Mouse (Mus musculus) midbrain, embryonic 14.5 days (tissue): ENCODE results near the gene 4930505A04Rik. TPM values are rescaled to one million over a fixed set of nuclear protein-coding genes. Genes with fewer than 3 reads are reported as not detected.
A peak's percentile ranks its signal among the peaks of the same experiment; 100 is the strongest.
"Not testable (repeated sequence)": the region's sequence is repeated elsewhere in the genome, so short reads cannot be mapped to it uniquely, and the experiment has no call there.

Experiments used
- ATAC-seq: fragments of 200-750 bp; cut with Nextera tagmentation; 2 replicates; pipeline ENCODE4 v1.8.0; 2017; ENCODE audit warnings: moderate number of reproducible peaks, moderate library complexity; ENCODE audit not compliant: low FRiP score, low TSS enrichment
- DNase-seq: peaks from one replicate; pipeline ENCODE4 v3.0.0-alpha.2; 2015
- H3K27ac ChIP-seq: fragments of 300-500 bp; sonication (generic); replicated peaks from 2 replicates; pipeline ENCODE4 v1.5.1; 2014; ENCODE audit warnings: mild to moderate bottlenecking, low read depth, low read length, moderate library complexity
- H3K27me3 ChIP-seq: fragments of 300-500 bp; sonication (generic); 2 replicates; pipeline ENCODE4 v1.6.1; 2014; ENCODE audit warnings: low read length, control low read depth, mixed read lengths; ENCODE audit not compliant: control insufficient read depth, insufficient read depth
- H3K36me3 ChIP-seq: fragments of 300-500 bp; sonication (generic); 2 replicates; pipeline ENCODE4 v1.6.1; 2014; ENCODE audit warnings: low read length, control low read depth; ENCODE audit not compliant: control insufficient read depth, insufficient read depth
- H3K4me1 ChIP-seq: fragments of 300-500 bp; sonication (generic); 2 replicates; pipeline ENCODE4 v1.6.1; 2014; ENCODE audit warnings: mild to moderate bottlenecking, antibody characterized with exemption, low read length, control low read depth; ENCODE audit not compliant: control insufficient read depth, insufficient read depth
- H3K4me2 ChIP-seq: fragments of 300-500 bp; sonication (generic); 2 replicates; pipeline ENCODE4 v1.6.1; 2014; ENCODE audit warnings: mild to moderate bottlenecking, low read length, moderate library complexity
- H3K4me3 ChIP-seq: fragments of 300-500 bp; sonication (generic); replicated peaks from 2 replicates; pipeline ENCODE4 v1.5.1; 2014; ENCODE audit warnings: low read depth, low read length
- H3K9ac ChIP-seq: fragments of 300-500 bp; sonication (generic); replicated peaks from 2 replicates; pipeline ENCODE4 v1.6.1; 2014; ENCODE audit warnings: mild to moderate bottlenecking, low read length, moderate library complexity
- H3K9me3 ChIP-seq: fragments of 300-500 bp; sonication (generic); 2 replicates; pipeline ENCODE4 v1.6.1; 2016; ENCODE audit warnings: low read length, control low read depth, mixed read lengths; ENCODE audit not compliant: control insufficient read depth
- WGBS: fragments of 180-500 bp; shearing (Covaris S2); extraction: QIAGEN DNeasy Blood & Tissue Kit; methylation state at CpG from one replicate; pipeline ENCODE4 v1.1.7; 2014; 5-methylcytosine and 5-hydroxymethylcytosine counted together
- polyA plus RNA-seq: library from polyadenylated mRNA; unstranded; fragments of >200 nt; fragmentation: Nextera tagmentation; extraction: Ambion mirVana; gene quantifications from 2 replicates; pipeline ENCODE4 v1.2.1, GENCODE M21; 2014

The 4930505A04Rik gene
- polyA plus RNA-seq, 1 experiment from 2014 or later: 0.32 TPM

DNA sequence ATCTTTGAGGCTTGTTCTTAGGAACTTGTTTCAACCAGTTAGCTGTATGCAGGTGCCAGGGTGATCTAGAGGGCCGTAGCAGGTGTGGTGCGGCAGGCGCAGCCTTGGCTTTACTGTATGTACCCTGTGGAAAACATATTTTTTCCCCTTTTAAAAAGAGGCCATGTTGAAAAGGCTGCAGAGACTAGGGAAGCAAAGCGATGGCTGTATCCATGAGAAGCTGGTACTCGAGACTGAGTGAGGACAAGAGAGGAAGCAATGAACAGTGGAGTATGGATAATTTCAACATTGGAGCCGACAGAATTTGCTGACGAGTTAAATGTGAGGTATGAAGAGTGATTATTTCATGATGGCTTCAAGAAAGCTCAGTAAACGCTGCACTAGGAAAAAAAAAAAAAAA lies 440 bp downstream of the 4930505A04Rik start:
- Histone ChIP-seq H3K4me1 (peaks cover 11% of the 10 kb centered on the region; the same call in 1 of the 2 replicates), H3K36me3 (no peaks in the 10 kb centered on the region), H3K4me2 (peak overlapping the region; percentile 83), H3K4me3 (peak overlapping the region; percentile 47; the same call in 1 of the 2 replicates), H3K9ac (peak overlapping the region; percentile 65; the same call in 1 of the 2 replicates), H3K9me3 (no peaks in the 10 kb centered on the region), H3K27ac (peak overlapping the region; percentile 80), H3K27me3 (no peaks in the 10 kb centered on the region)
- ATAC-seq: peak; percentile 11; the same call in 1 of the 2 replicates
- DNase-seq: no peak
- 73% methylated on average over 8 of the region's 8 CpGs for WGBS

DNA sequence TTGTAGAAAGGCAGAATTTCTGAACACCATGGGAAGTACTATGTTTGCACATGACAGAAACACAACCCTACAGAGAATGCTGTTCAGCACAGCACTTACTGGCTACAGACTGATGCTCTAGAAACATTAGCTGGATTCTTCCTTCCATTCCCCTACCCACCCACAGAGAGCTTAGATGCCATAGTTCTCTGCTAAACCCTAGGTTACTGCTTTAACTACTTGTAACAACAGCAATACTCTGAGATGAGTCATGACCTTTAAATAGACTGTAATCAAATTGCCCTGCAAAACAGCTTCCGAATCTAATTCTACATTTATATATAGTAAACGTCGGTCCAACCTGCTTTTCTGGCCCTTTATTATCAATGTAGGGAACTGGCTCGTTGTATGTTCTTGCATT lies 17.3 kb downstream of the 4930505A04Rik start:
- Histone ChIP-seq H3K9me3 (no peaks in the 10 kb centered on the region), H3K4me2 (no peak overlapping the region), H3K36me3 (no peaks in the 10 kb centered on the region), H3K27ac (no peak overlapping the region), H3K9ac (no peak overlapping the region), H3K4me1 (no peaks in the 10 kb centered on the region), H3K27me3 (no peaks in the 10 kb centered on the region), H3K4me3 (no peak overlapping the region)
- DNase-seq: no peak
- no peak for ATAC-seq
- 93% methylated on average over 4 of the region's 4 CpGs for WGBS

DNA sequence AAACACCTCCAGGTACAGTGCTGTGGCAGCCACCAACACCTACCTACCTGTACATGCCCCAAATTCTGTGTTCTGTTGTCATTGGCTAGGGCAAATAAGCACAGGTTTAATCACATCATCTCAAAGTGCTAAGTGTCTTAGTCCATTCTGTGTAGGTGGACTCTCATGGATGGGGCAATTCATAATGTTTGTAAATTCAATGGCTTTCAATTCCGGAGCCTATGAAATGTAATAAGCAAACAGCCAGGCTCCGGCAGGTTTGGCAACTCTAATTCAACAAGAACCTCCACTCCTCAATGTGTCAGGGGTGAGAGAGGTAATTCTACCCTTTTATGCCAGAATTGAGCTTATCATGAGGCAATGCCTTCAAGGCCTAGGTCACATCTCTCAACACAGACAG lies 23.5 kb downstream of the 4930505A04Rik start:
- DNase-seq (no peak), ATAC-seq (no peak)
- Histone ChIP-seq H3K9me3 (no peaks in the 10 kb centered on the region), H3K36me3 (no peaks in the 10 kb centered on the region), H3K9ac (no peak overlapping the region), H3K27ac (no peak overlapping the region), H3K4me2 (no peak overlapping the region), H3K27me3 (no peaks in the 10 kb centered on the region), H3K4me1 (no peaks in the 10 kb centered on the region), H3K4me3 (no peak overlapping the region)
- WGBS: 95% methylated on average over 2 of the region's 2 CpGs

DNA sequence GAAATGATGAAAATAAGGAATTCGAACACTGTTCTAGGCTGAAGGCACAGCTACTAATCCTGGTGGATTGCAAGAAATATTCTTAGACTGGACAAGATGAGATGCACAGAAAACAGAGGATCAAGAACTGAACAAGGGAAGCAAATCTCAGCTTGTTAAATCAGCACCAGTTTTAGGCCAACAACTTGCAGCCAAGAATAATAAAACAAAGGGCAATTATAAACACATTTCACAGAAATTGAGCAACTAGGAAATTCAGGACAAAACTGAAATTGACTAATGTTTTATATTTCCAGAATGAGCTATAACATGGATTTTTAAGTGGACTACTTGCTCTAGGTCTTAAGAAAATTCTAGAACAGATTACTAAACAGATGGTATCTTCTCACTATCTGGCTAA lies 24.1 kb downstream of the 4930505A04Rik start:
- 98% methylated on average over 1 of the region's 1 CpGs for WGBS
- ATAC-seq: no peak

DNA sequence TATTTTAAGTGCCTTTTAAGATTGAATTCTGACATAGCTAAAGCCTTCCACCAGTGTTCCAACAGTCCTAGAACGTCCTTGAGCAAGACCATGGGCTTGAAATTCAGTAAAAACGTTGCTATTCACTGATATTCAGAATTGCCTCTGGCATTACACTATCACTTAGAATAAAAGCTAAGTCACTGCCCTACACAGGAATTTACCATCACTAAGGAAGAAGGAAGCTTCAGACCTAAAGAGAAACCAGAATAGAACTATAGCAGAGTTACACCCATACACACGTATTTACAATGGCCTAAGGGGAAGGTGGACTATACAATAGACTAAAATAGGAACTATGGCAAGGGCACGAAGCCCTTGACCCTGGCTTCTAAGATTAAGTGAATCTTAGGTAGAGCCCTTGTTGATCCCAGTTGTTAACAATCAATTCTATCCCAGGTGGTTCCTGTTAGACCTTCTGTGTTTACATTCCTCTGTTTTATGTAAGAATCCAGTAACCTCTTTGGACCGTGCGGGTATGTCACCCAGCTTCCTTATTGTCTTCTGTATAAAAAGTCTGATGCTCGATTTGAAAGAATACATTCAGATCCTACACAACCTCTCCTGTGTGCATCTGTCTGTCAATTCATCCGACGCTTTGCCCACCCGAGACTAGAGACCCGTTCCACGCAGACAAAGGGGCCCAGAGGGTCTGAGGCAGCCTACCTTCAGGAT lies 27.3 kb downstream of the 4930505A04Rik start:
- DNase-seq, H3K9ac ChIP-seq, ATAC-seq, H3K27ac ChIP-seq, H3K27me3 ChIP-seq, H3K9me3 ChIP-seq, H3K4me3 ChIP-seq, H3K36me3 ChIP-seq, H3K4me2 ChIP-seq, H3K4me1 ChIP-seq: not testable (repeated sequence)
- 89% methylated on average over 12 of the region's 12 CpGs for WGBS

More for the DNA sequence above, 24.1 kb downstream of the 4930505A04Rik start:
- no peak overlapping the region for H3K4me2 ChIP-seq
- no peak for DNase-seq
- H3K9ac ChIP-seq: no peak overlapping the region
- no peak overlapping the region for H3K27ac ChIP-seq
- no peaks in the 10 kb centered on the region for H3K4me1 ChIP-seq
- H3K27me3 ChIP-seq: no peaks in the 10 kb centered on the region
- no peak overlapping the region for H3K4me3 ChIP-seq
- no peaks in the 10 kb centered on the region for H3K36me3 ChIP-seq
- H3K9me3 ChIP-seq: no peaks in the 10 kb centered on the region

DNA sequence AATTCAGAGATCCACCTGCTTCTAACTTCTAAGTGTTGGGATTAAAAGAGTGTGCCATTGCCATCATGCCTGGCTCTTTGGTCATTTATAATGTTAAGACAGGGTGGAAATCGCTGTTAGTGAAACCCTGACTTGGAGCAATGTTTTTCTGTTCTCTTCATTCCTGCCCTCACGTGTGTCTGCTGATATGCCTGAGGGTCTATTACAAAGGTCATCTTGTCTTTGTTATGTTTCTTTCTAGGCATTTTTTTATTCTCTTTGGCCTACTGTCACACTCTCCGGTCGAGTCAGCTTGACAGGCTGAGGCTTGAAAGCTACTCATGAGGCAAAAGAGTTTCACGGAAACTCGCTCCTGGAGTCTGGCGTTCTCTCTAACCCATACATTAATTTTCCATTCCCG lies 27.9 kb downstream of the 4930505A04Rik start:
- H3K4me3 ChIP-seq: no peak overlapping the region
- H3K36me3 ChIP-seq: no peaks in the 10 kb centered on the region
- H3K4me1 ChIP-seq: no peaks in the 10 kb centered on the region
- no peaks in the 10 kb centered on the region for H3K9me3 ChIP-seq
- WGBS: 86% methylated on average over 8 of the region's 8 CpGs
- no peak overlapping the region for H3K27ac ChIP-seq
- DNase-seq (no peak), ATAC-seq (no peak)
- H3K27me3 ChIP-seq: no peaks in the 10 kb centered on the region
- H3K4me2 ChIP-seq: no peak overlapping the region
- no peak overlapping the region for H3K9ac ChIP-seq

DNA sequence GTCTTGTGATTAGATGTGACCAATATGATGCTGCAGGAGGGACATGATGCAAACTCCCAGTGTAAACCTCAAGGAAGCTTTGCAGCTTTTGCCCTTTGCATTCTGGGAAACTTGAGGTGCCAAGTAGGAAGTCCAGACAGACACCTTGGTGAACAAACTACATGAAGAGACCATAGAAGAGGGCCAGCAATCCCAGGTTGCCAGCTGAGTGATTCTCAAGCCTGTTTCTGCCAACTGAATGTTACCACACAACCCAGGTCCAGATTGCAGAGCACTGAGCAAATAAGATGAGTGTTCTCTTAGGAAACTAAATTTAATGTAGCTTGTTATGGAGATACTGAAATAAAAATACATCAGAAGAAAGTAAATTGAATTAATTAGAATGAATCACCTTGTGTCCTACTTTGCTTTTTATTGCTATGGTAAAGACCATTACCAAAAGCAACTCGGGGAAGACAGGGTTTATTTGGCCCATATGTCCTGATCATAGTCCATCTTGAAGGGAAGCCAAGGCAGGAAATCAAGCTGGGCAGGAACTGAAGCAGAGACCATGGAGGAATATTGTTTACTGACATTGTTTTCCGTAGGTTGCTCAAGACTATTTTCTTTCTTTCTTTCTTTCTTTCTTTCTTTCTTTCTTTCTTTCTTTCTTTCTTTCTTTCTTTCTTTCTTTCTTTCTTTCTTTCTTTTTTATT lies 38.2 kb downstream of the 4930505A04Rik start:
- Histone ChIP-seq H3K9me3 (no peaks in the 10 kb centered on the region), H3K4me1 (no peaks in the 10 kb centered on the region), H3K9ac (no peak overlapping the region), H3K27me3 (no peaks in the 10 kb centered on the region), H3K27ac (no peak overlapping the region), H3K4me3 (no peak overlapping the region), H3K4me2 (no peak overlapping the region), H3K36me3 (no peaks in the 10 kb centered on the region)
- DNase-seq (no peak), ATAC-seq (no peak)
- WGBS: 78% methylated on average over 2 of the region's 2 CpGs

DNA sequence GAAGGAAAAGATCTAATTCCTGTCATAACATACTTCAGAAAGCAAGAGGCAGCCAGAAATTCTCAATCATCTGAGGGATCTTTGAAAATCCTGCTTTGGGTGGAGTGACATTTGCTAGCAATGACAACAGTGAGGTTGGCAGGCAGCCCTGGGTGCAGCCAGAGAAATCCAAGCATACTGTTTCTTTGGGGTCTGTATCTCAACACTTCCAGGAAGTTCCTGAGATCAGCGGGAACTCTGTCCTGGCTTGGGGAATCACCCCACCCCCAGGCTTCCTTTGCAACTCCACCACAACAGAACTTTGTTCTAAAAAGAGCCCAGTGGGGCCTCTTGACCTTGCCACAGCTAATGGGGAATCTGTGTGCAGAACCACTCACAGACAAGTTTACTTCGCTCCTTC lies 66.0 kb downstream of the 4930505A04Rik start:
- no peaks in the 10 kb centered on the region for H3K4me1 ChIP-seq
- no peak overlapping the region for H3K4me3 ChIP-seq
- H3K27ac ChIP-seq: no peak overlapping the region
- WGBS: 70% methylated on average over 2 of the region's 2 CpGs
- DNase-seq (peak; percentile 3), ATAC-seq (no peak)
- H3K9ac ChIP-seq: no peak overlapping the region
- no peak overlapping the region for H3K4me2 ChIP-seq
- H3K27me3 ChIP-seq: no peaks in the 10 kb centered on the region
- no peaks in the 10 kb centered on the region for H3K9me3 ChIP-seq
- no peaks in the 10 kb centered on the region for H3K36me3 ChIP-seq
